Mouse (Mus musculus) megakaryocyte, embryonic 14.5 days (primary cell): ENCODE results near the gene Tmem179b. TPM values are rescaled to one million over a fixed set of nuclear protein-coding genes. Genes with fewer than 3 reads are reported as not detected.
A peak's percentile ranks its signal among the peaks of the same experiment; 100 is the strongest.

Experiments used
- H3K27me3 ChIP-seq: replicated peaks from 2 replicates; pipeline ENCODE3; 2012; ENCODE audit warnings: inconsistent platforms
- H3K36me3 ChIP-seq: replicated peaks from 2 replicates; pipeline ENCODE3; 2012; ENCODE audit warnings: low read length, inconsistent platforms, mixed read lengths
- H3K4me1 ChIP-seq: 2 replicates; pipeline ENCODE4 v1.6.1; 2012; ENCODE audit warnings: inconsistent platforms
- H3K4me3 ChIP-seq: replicated peaks from 2 replicates; pipeline ENCODE3; 2012; ENCODE audit warnings: moderate library complexity, mild to moderate bottlenecking, inconsistent platforms
- H3K9me3 ChIP-seq: 2 replicates; pipeline ENCODE4 v1.6.1; 2012; ENCODE audit warnings: inconsistent platforms
- FLI1 ChIP-seq: IDR thresholded peaks from 2 replicates; pipeline ENCODE4 v1.6.1; 2012; ENCODE audit warnings: low read length, inconsistent platforms, mixed read lengths
- GATA1 ChIP-seq: IDR thresholded peaks from 3 replicates; pipeline ENCODE4 v1.6.1; 2012; ENCODE audit warnings: mixed read lengths, low read length, inconsistent platforms, borderline replicate concordance
- polyA plus RNA-seq: library from polyadenylated mRNA; stranded (reverse); fragments of >175 nt; gene quantifications from 2 replicates; pipeline ENCODE4 v1.2.3, GENCODE M21; 2012; ENCODE audit warnings: low replicate concordance; ENCODE audit not compliant: insufficient read depth

Gene Tmem179b
- polyA plus RNA-seq, 1 experiment: 154 TPM

DNA sequence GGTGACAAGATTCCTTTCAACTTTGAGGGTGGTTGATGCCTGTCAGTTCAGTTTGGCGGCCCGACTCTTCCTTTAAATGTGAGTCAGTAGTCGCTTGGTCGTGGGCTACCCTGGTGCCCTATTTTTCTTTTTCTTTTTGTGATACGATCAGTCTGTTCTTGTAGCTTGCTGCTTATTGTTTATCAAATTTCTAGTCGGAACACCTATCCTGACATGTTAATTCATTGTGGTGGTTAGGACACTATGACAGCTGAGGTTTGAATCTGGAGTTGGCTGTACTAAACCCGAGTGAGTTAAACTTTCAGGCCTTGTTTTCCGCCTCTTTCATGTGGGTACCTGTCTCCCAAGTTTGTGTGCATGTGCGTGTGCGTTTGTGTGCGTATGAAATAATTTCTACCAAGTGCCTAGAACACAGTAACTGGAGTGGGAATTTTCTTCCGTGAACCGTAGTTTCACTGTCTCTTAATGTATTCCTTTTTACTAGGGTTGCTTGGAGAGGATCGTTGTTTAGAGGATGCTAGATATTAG lies 16.7 kb downstream of the Tmem179b start:
- H3K4me1 ChIP-seq: peaks cover 38% of the 10 kb centered on the region
- H3K9me3 ChIP-seq: no peaks in the 10 kb centered on the region
- peaks cover 54% of the 10 kb centered on the region for H3K36me3 ChIP-seq
- no peaks in the 10 kb centered on the region for H3K27me3 ChIP-seq
- H3K4me3 ChIP-seq: peak overlapping the region; percentile 98
- TF ChIP-seq FLI1 (no peak), GATA1 (no peak)

DNA sequence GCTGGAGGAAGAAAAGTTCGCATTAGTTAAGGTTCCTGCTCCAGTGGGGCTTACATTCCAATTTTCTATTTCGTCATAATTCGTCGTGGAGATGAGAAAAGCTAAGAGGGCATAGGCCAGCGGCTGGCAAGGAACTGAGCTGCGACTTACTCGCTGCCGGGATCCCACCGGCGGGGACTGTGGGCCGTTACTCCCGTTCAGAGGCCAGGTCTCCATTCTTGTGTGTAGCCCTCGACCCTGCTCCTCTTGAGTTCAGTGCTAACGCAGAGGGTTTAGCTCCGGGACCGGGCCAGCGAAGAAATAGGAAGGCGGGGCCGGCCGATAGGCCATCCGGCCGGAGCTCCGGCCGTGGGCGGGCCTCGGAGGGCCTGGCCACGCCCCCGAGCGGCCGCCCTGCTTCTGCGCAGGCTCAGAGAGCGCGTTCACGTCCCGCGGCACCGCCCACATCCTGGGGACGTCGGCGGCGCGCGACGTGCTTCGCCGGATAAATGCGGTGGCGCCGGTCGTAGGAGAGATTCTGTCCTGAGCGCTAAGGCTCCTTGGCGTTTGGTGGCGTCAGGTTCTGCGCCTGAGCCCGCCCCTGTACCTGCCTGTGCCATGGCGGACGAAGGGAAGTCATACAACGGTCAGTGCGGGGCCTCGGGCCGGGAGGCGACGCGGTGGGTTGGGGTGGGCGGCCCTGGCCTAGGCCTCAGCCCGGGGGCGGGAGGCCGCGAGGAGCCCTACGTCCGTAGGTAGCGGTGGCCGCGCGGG lies 17.5 kb downstream of the Tmem179b start, which contains the start of gene Nxf1:
Gene Nxf1 (plus strand): TSS at position 439 of the 753 bp plus-strand sequence.
- peaks cover 38% of the 10 kb centered on the region for H3K4me1 ChIP-seq
- no peaks in the 10 kb centered on the region for H3K9me3 ChIP-seq
- TF ChIP-seq FLI1 (no peak), GATA1 (no peak)
- H3K4me3 ChIP-seq: peak within 1 kb of the TSS; percentile 98
- H3K36me3 ChIP-seq: peaks cover 54% of the 10 kb centered on the region
- no peaks in the 10 kb centered on the region for H3K27me3 ChIP-seq

DNA sequence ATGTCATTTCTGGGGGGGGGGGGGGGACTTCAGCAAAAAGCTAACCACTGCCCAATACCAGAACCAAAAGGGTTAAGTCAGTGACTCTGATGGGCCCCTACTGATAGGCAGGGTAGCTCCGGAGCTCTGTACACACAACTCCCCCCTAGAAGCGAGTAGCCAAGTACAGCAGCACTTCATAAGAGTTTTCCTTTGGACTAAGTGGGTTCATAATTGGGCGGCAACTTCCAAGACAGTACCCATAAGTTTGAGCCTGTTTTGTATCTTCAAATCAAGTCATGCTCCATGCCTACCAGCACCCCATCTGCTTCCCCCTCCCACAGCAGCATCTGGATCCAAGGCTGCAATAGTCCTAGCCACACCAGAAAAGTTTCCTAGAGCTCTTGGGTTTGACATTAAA lies 18.6 kb downstream of the Tmem179b start:
- Histone ChIP-seq H3K9me3 (no peaks in the 10 kb centered on the region), H3K36me3 (peaks cover 55% of the 10 kb centered on the region), H3K4me1 (peaks cover 31% of the 10 kb centered on the region), H3K27me3 (no peaks in the 10 kb centered on the region), H3K4me3 (peak overlapping the region; percentile 98)
- TF ChIP-seq GATA1 (no peak), FLI1 (no peak)

DNA sequence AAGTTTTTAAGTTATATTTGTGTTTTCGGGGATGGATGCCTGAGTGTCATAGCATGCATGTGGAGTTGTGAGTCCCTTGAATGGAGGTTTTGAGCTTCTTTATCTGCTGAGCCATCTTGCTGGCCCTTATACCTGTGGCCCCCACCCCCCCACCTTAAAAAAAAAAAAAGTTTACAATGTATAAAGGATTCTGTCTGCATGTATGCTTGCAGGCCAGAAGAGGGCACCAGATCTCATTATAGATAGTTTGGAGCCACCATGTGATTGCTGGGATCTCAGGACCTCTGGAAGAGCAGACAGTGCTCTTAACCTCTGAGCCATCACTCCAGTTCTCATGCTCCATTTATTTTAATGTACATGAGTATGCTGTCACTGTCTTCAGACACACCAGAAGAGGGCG lies 26.9 kb downstream of the Tmem179b start:
- Histone ChIP-seq H3K4me1 (peaks cover 20% of the 10 kb centered on the region), H3K36me3 (peaks cover 95% of the 10 kb centered on the region), H3K27me3 (no peaks in the 10 kb centered on the region), H3K9me3 (no peaks in the 10 kb centered on the region), H3K4me3 (no peak overlapping the region)
- no peak for TF ChIP-seq FLI1
- no peak for TF ChIP-seq GATA1

DNA sequence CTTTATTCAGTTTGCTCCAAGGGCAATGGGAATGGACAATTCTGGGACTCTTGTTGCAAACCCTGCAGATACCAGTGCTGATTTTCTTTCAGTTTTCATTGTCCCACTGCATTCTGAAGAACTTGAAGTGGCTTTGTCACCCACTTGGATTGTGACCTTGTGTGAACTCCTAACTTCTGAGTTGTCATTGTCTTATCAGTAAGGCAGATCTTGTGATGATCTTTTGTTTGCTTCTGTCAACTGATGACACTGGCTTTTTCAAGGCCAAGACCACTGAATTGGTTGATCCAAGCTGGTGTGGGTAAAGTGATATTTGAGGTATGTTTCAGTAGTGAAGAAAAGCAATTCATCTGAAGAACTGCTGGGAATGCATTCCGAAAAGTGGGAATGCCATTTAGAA lies 28.9 kb downstream of the Tmem179b start:
- Histone ChIP-seq H3K4me1 (peaks cover 30% of the 10 kb centered on the region), H3K36me3 (peaks cover 82% of the 10 kb centered on the region), H3K9me3 (no peaks in the 10 kb centered on the region), H3K4me3 (no peak overlapping the region), H3K27me3 (no peaks in the 10 kb centered on the region)
- no peak for TF ChIP-seq FLI1
- peak; percentile 36; the same call in 1 of the 3 replicates for TF ChIP-seq GATA1

DNA sequence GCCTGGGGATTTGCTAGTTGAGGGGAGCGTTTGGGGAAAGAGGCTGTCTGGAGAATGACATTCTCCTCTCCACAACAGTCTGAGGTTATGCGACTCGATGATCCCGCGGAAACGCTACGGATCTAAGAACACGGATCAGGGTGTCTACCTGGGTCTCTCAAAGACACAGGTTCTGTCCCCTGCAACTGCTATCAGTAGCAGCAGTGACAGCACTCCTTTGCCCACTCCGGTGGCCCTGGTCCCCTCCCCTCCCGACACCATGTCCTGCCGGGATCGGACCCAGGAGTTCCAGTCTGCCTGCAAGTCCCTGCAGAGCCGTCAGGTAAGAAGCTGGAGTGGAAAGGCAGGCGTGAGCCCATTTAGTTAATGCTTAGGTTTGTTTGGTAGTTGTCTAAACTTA lies 32.1 kb downstream of the Tmem179b start:
- peaks cover 41% of the 10 kb centered on the region for H3K4me1 ChIP-seq
- no peaks in the 10 kb centered on the region for H3K9me3 ChIP-seq
- no peaks in the 10 kb centered on the region for H3K27me3 ChIP-seq
- H3K36me3 ChIP-seq: peaks cover 82% of the 10 kb centered on the region
- H3K4me3 ChIP-seq: peak overlapping the region; percentile 99
- TF ChIP-seq GATA1 (no peak), FLI1 (no peak)

DNA sequence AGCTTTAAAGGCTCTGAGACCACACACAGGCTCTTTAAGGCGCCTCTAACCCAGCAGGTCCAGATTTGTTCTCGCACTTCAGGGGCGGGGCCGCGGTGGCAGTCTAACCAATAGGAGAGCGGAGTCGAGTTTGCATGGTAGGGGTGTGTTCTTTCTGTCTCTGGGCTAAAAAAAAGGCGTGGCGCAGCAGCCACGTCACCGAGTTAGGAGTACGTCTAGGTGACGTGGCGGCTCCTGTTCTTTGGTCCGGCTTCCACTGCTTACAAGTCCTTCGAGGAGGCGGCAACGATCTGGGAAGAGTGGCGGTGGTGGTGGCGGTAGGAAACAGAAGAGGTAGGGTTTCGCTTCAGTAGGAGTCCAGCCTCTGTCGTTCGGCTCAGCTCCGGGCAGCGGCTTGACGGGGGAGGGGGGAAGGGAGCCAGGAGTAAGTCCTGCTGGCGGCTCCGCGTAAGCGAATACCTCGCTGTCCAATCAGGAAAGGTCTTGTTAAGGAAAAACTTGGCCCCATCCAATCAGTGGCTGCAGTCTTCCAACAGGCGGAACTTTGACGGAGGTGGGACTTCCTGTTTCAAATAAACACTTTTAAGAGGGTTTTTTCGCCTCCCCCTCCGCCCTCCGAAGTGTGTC lies 32.9 kb downstream of the Tmem179b start, which contains the start of gene Stx5a:
Gene Stx5a (plus strand): TSS at position 171 of the 627 bp plus-strand sequence.
- Histone ChIP-seq H3K9me3 (no peaks in the 10 kb centered on the region), H3K27me3 (no peaks in the 10 kb centered on the region), H3K36me3 (peaks cover 77% of the 10 kb centered on the region), H3K4me1 (peaks cover 46% of the 10 kb centered on the region), H3K4me3 (peak within 1 kb of the TSS; percentile 99)
- TF ChIP-seq FLI1 (no peak), GATA1 (no peak)

DNA sequence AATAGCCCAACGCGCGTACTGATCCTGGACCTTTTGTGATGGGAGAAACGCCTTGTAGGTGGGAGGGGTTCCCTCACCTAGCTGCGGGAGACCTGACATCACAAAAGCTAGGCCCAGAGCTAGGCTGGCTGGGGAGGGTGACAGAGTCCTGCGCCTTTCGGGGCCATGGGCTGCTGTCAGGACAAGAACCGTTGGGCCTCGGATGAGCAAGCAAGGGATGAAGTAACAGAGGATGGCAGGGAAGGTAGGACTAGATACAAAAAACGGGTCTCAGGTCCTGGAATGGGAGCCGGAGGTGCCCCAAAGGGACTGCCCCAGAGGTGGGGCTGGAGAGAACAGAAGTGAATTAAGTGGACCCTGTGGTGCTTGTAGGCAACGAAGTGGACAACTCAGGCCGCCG lies 33.7 kb downstream of the Tmem179b start, which contains the start of gene 1700092M07Rik:
Gene 1700092M07Rik (plus strand): TSS at position 116 of the 400 bp plus-strand sequence.
- TF ChIP-seq FLI1 (no peak), GATA1 (no peak)
- peaks cover 49% of the 10 kb centered on the region for H3K4me1 ChIP-seq
- H3K36me3 ChIP-seq: peaks cover 70% of the 10 kb centered on the region
- no peaks in the 10 kb centered on the region for H3K9me3 ChIP-seq
- peak within 1 kb of the TSS; percentile 99 for H3K4me3 ChIP-seq
- H3K27me3 ChIP-seq: no peaks in the 10 kb centered on the region

DNA sequence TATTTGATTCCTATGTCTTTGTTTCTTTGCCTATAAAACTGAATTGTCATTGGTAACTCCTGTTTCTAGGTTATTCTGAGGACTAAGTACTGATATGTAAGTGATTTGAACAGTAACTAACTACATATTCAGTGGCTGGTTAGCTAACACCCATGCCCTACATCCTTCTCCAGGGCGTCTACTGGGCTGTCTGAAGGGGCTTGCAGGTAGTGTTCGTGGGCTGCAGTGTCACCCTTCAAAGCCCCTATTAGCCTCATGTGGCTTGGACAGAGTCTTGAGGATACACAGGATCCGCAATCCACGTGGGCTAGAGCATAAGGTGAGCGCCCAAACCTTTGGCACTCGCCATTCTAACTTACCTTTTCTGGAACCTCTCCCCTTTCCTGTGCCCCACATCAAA lies 34.6 kb downstream of the Tmem179b start:
- Histone ChIP-seq H3K4me1 (peaks cover 50% of the 10 kb centered on the region), H3K27me3 (no peaks in the 10 kb centered on the region), H3K9me3 (no peaks in the 10 kb centered on the region), H3K36me3 (peaks cover 60% of the 10 kb centered on the region), H3K4me3 (no peak overlapping the region)
- TF ChIP-seq GATA1: no peak
- no peak for TF ChIP-seq FLI1

DNA sequence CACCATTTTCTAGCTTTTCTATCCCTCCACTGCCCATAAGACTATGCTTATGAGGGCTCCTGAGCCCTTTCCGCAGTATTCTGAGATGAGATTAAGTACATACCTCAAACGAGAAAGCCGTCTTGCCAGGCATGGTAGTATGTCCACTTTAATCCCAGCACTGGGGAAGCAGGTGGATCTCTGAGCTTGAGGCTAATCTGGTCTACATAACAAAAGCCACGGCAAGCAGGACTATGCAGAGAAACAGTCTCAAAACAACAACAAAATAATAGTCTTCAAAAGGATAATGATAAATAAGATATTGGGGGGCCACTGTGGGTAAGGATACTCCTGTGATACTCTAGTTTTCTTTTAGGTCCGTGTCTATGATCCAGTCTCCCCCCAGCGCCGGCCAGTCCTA lies 35.4 kb downstream of the Tmem179b start:
- peaks cover 54% of the 10 kb centered on the region for H3K4me1 ChIP-seq
- H3K4me3 ChIP-seq: no peak overlapping the region
- H3K36me3 ChIP-seq: peaks cover 54% of the 10 kb centered on the region
- no peaks in the 10 kb centered on the region for H3K27me3 ChIP-seq
- TF ChIP-seq GATA1 (no peak), FLI1 (no peak)
- no peaks in the 10 kb centered on the region for H3K9me3 ChIP-seq
